Mouse (Mus musculus): ENCODE results near the gene Olfr284. TPM values are rescaled to one million over a fixed set of nuclear protein-coding genes. Genes with fewer than 3 reads are reported as not detected.

Olfr284 gene
- polyA plus RNA-seq (2012; rRNA removed), result not detected in 2 replicates

DNA sequence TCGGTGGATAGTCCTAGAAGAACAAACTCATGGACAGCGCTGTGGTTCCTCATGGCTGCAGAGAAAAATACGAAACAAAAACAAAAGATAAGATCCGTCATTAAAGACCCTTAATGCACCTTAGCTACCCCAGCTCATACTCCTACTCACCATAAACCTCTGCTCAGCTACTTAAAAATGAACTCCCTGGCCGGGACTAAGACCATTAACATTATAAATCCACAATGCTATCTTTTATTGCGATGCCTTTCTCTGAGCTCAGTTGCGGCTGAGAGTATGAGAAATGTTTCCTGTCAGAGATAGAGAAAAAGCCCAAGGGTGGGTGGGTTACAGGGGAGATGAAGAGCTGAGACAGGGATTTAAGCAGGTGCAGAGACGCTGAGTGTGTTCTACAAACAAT lies at the start of gene Olfr284:
TSS of gene Olfr284 (minus strand) at position 101 of the 400 bp plus-strand sequence.
- WGBS, result 72% methylated on average over 8 of the region's 8 CpGs
- H3K4me1 ChIP-seq (ENCODE audit: control insufficient read depth, insufficient read depth, low read length), result no peaks in the 10 kb centered on the region
- no peak for DNase-seq
- no peak for TF ChIP-seq CTCF (IDR thresholded peaks at IDR 0.05; ENCODE audit: insufficient read depth, low read length)
- TF ChIP-seq POLR2A (IDR thresholded peaks at IDR 0.05; ENCODE audit: borderline replicate concordance, extremely low read depth, low read depth, low read length), result no peak
- H3K4me3 ChIP-seq (replicated peaks; ENCODE audit: extremely low read depth, low read depth, low read length), result no peak within 1 kb of the TSS

DNA sequence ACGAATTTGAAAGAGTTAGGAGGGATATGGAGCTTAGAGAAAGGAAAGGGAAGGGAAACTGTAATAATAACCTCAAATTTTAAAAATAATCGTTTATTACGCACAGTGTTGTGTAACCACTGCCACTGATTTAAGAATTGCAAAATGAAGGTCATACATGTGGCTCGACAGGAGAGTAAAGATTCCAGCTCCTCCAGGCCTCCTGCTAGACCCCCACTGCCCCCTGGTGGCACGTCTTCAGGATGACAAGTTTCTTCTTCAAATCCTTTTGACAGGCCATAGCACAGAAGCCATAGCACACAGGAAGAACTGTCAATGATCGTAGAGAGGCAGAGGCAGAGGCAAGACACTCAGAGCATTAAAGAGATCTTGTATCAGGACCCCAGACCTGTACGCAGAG lies 49.0 kb upstream of the Olfr284 start:
- WGBS, result 18% methylated on average over 7 of the region's 7 CpGs
- TF ChIP-seq CTCF (IDR thresholded peaks at IDR 0.05; ENCODE audit: insufficient read depth, low read length) (peak; percentile 85), POLR2A (IDR thresholded peaks at IDR 0.05; ENCODE audit: borderline replicate concordance, extremely low read depth, low read depth, low read length) (no peak)
- no peaks in the 10 kb centered on the region for H3K4me1 ChIP-seq (ENCODE audit: control insufficient read depth, insufficient read depth, low read length)
- DNase-seq, result peak; percentile 48
- H3K4me3 ChIP-seq (replicated peaks; ENCODE audit: extremely low read depth, low read depth, low read length), result no peak overlapping the region

DNA sequence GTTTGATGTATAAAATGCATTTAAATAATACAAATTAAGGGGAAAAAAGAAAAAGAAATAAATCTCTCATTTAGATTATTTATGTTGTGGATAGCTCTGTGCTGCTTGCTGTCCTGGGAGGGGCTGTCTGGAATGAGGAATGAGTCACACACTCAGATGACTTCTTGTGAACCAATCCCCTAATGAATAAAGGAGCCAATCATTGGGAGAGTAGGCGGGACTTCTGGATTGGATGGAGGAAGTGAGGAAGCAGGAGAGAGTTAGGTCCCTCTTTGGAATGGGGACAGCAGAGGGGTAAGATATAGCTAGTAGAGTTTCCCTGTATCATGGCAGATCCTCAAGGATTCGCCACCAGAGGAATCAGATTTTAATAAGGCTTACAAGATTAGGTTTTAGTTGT lies 46.8 kb upstream of the Olfr284 start:
- 72% methylated on average over 2 of the region's 2 CpGs for WGBS
- no peak overlapping the region for H3K4me3 ChIP-seq (replicated peaks; ENCODE audit: extremely low read depth, low read depth, low read length)
- H3K4me1 ChIP-seq (ENCODE audit: control insufficient read depth, insufficient read depth, low read length), result no peaks in the 10 kb centered on the region
- no peak for DNase-seq
- no peak for TF ChIP-seq CTCF (IDR thresholded peaks at IDR 0.05; ENCODE audit: insufficient read depth, low read length)
- no peak for TF ChIP-seq POLR2A (IDR thresholded peaks at IDR 0.05; ENCODE audit: borderline replicate concordance, extremely low read depth, low read depth, low read length)

DNA sequence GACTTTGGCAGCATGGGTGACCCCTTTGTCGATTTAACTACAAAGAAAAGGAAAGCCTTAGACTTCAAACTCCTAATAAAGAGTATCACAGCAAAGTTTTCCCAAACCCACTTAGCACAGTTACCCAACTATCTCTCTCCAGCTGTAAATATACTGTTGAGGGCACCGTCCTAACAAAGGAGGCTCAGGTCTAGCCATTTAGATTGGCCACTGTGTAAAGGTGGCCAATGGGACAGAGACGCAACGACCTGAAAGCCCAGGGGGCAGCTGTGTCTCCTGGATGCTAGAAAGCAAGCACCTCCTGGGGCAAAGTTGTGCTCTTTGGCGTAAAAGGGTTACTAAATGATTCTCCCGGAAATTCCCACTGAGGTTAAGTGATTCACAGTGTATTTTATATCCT lies 40.1 kb upstream of the Olfr284 start, which contains the start of gene Olfr283:
TSS of gene Olfr283 (minus strand) at position 101 of the 400 bp plus-strand sequence.
- Histone ChIP-seq H3K4me3 (replicated peaks; ENCODE audit: extremely low read depth, low read depth, low read length) (no peak within 1 kb of the TSS), H3K4me1 (ENCODE audit: control insufficient read depth, insufficient read depth, low read length) (no peaks in the 10 kb centered on the region)
- TF ChIP-seq CTCF (IDR thresholded peaks at IDR 0.05; ENCODE audit: insufficient read depth, low read length), result no peak
- no peak for TF ChIP-seq POLR2A (IDR thresholded peaks at IDR 0.05; ENCODE audit: borderline replicate concordance, extremely low read depth, low read depth, low read length)
- 83% methylated on average over 6 of the region's 6 CpGs for WGBS
- DNase-seq, result no peak

DNA sequence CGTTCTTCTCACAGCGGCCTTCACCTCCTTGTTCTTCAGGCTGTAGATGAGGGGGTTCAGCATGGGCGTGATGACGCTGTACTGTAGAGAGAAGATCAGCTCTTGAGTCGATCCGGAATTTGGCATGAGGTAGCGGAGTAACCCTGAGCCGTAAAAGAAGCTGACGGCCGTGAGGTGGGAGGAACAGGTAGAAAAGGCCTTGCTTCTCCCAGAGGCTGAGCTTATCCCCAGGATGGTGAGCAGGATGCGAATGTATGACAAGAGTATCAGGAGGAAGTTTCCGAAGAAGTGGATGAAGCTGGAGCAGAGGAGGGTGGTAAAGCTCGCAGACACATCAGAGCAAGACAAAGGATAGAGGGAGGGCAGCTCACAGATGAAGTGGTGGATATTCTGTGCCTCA lies 37.4 kb upstream of the Olfr284 start:
- no peak for DNase-seq
- Histone ChIP-seq H3K4me3 (replicated peaks; ENCODE audit: extremely low read depth, low read depth, low read length) (no peak overlapping the region), H3K4me1 (ENCODE audit: control insufficient read depth, insufficient read depth, low read length) (no peaks in the 10 kb centered on the region)
- WGBS, result 90% methylated on average over 13 of the region's 13 CpGs
- no peak for TF ChIP-seq CTCF (IDR thresholded peaks at IDR 0.05; ENCODE audit: insufficient read depth, low read length)
- no peak for TF ChIP-seq POLR2A (IDR thresholded peaks at IDR 0.05; ENCODE audit: borderline replicate concordance, extremely low read depth, low read depth, low read length)

DNA sequence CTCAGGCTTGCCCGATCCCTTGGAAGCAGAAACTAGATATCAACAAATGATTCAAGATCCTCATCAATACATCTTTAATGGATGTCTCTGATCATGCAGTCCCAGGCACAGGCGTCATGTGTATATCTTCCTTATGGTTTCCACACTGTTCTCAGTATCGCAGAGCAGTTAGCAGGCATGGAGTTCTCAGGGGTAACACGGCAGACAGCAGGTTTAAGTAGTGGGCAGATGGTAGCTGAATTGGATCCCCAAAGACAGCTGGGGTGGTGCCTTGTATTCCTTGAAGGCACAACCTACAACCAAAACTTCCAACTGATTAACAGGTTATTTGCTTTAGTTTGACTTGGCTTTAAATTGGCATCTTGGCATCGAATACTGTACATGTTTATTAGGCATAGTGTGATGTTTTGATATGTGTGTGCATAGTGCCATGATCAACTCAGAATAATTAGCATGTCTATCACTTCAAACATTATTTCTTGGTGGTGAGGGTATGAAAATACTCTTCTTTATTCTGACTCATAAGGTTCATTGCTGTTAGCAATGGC lies 23.5 kb downstream of the Olfr284 start, which contains the start of gene Olfr285:
TSS of gene Olfr285 (minus strand) at position 177 of the 548 bp plus-strand sequence.
- Histone ChIP-seq H3K4me1 (ENCODE audit: control insufficient read depth, insufficient read depth, low read length) (no peaks in the 10 kb centered on the region), H3K4me3 (replicated peaks; ENCODE audit: extremely low read depth, low read depth, low read length) (no peak within 1 kb of the TSS)
- WGBS, result 84% methylated on average over 5 of the region's 5 CpGs
- DNase-seq, result no peak
- TF ChIP-seq POLR2A (IDR thresholded peaks at IDR 0.05; ENCODE audit: borderline replicate concordance, extremely low read depth, low read depth, low read length), result no peak

DNA sequence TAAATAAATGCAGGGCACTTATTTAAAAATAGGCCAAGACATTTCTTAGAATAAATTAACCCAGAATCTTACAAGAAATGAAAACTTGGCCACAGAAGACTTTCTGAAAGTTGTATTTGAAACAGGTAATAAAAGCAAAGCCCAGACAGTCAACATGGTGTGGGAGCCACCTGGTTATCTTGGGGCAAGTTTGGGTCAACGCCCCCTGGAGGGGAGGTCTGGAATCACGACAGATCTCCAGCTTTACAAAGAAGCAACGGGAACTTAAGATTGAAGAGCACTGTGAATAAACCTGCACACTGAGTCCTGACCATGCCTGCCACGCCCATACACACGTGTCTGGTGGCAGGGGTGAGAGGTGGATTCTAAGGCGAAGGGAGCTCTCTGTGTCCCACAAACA lies 25.1 kb downstream of the Olfr284 start:
- Histone ChIP-seq H3K4me3 (replicated peaks; ENCODE audit: extremely low read depth, low read depth, low read length) (no peak overlapping the region), H3K4me1 (ENCODE audit: control insufficient read depth, insufficient read depth, low read length) (no peaks in the 10 kb centered on the region)
- WGBS, result 34% methylated on average over 6 of the region's 6 CpGs
- TF ChIP-seq CTCF (IDR thresholded peaks at IDR 0.05; ENCODE audit: insufficient read depth, low read length), result peak; percentile 17; the same call in 1 of the 2 replicates
- no peak for TF ChIP-seq POLR2A (IDR thresholded peaks at IDR 0.05; ENCODE audit: borderline replicate concordance, extremely low read depth, low read depth, low read length)
- no peak for DNase-seq

DNA sequence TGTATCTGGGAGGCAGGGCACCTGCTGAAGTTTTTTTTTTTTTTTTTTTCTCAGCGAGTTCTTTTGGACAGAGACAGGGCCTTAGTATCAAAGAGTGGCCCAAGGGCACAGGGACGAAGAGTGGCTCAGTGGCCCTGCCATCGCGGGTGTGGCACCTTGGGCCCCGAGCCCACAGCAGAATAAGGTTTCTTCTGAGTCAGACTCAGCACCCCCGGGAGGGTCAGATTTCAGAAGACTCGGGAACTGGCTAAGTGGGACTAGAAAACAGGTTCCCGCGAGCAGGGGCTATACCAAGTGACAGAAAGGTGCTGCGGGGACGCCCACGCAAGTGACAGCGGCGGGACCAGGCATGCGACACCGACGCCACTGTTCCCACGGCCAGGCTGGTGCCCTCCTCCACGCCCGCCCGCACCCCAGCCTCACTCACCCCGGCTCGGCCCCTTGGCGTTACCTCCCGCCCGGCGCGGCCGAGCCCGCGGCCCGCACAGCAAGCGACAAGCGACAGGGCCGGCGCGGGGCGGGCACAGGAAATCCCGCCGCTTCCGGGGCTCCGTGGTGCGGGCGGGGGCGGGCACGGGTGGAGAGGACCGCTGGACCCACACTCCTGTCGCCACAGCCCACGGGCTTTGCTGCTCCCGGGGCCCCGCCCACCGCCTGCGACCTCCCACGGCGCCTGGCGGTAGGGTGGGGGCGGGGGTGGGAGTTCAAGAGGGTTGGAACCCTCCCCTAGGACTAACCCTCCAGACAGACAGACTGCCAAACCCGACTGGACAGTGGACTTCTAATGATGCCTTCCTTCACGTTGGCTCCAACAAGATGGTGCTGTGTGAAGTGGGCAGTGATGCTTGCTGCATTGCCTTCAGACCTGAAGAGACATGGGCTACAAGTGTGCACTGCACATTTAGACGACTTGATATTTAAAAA lies 44.9 kb downstream of the Olfr284 start, which contains the start of gene Zfp641:
TSS of gene Zfp641 (minus strand) at position 534 of the 924 bp plus-strand sequence.
- Histone ChIP-seq H3K4me1 (ENCODE audit: control insufficient read depth, insufficient read depth, low read length) (peaks cover 9% of the 10 kb centered on the region; the same call in 1 of the 2 replicates), H3K4me3 (replicated peaks; ENCODE audit: extremely low read depth, low read depth, low read length) (peak within 1 kb of the TSS; percentile 78)
- peak; percentile 35 for DNase-seq
- TF ChIP-seq CTCF (IDR thresholded peaks at IDR 0.05; ENCODE audit: insufficient read depth, low read length) (no peak), POLR2A (IDR thresholded peaks at IDR 0.05; ENCODE audit: borderline replicate concordance, extremely low read depth, low read depth, low read length) (no peak)
- 2% methylated on average over 60 of the region's 60 CpGs for WGBS

DNA sequence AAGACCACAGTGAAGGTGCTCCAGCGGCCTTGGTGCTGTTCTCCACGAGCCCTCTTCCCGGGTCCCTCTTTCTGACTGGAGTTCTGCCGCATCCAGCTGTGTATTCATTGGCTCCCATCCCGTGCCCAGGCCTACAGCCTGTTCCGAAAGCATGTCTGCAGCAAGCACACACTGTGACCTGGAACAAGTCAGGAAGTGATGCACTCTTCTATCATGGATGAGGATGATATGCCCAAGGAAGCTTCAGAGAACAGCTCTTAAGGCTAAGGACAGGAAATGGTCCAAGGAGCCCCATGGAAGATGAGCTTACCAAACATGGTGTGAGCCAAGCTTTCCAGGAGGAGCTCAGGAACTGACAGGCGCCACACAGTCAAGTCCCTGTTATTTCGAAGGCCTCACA lies 47.1 kb downstream of the Olfr284 start:
- WGBS, result 67% methylated on average over 8 of the region's 8 CpGs
- H3K4me1 ChIP-seq (ENCODE audit: control insufficient read depth, insufficient read depth, low read length), result peaks cover 9% of the 10 kb centered on the region; the same call in 1 of the 2 replicates
- TF ChIP-seq POLR2A (IDR thresholded peaks at IDR 0.05; ENCODE audit: borderline replicate concordance, extremely low read depth, low read depth, low read length) (no peak), CTCF (IDR thresholded peaks at IDR 0.05; ENCODE audit: insufficient read depth, low read length) (no peak)
- DNase-seq, result no peak
- H3K4me3 ChIP-seq (replicated peaks; ENCODE audit: extremely low read depth, low read depth, low read length), result no peak overlapping the region

Other genes starting within 250 kb of the Olfr284 start
- gene Pfkm, start 248.4 kb downstream of the Olfr284 start, polyA plus RNA-seq (2012; rRNA removed), result 19.8 and 54.0 TPM in 2 replicates
- gene Senp1, start 247.2 kb downstream of the Olfr284 start, polyA plus RNA-seq (2012; rRNA removed), result 8.7 and 13.1 TPM in 2 replicates
- gene Asb8, start 175.4 kb downstream of the Olfr284 start, polyA plus RNA-seq (2012; rRNA removed), result 32.0 and 40.0 TPM in 2 replicates
- gene Ccdc184, start 173.8 kb downstream of the Olfr284 start, polyA plus RNA-seq (2012; rRNA removed), result 4.9 and 5.0 TPM in 2 replicates
- gene Olfr288, start 145.4 kb downstream of the Olfr284 start, polyA plus RNA-seq (2012; rRNA removed), result not detected in 2 replicates
- gene Gm44579, start 120.0 kb downstream of the Olfr284 start, polyA plus RNA-seq (2012; rRNA removed), result not detected in 2 replicates
- gene Olfr287, start 119.9 kb downstream of the Olfr284 start, polyA plus RNA-seq (2012; rRNA removed), result not detected in 2 replicates
- not detected in 2 replicates for gene Olfr286, start 106.5 kb downstream of the Olfr284 start, polyA plus RNA-seq (2012; rRNA removed)
- not detected in 2 replicates for gene H1fnt, start 83.7 kb downstream of the Olfr284 start, polyA plus RNA-seq (2012; rRNA removed)
- gene Zfp641, start 44.8 kb downstream of the Olfr284 start, polyA plus RNA-seq (2012; rRNA removed), result 7.7 and 9.6 TPM in 2 replicates
- gene Olfr285, start 23.6 kb downstream of the Olfr284 start, polyA plus RNA-seq (2012; rRNA removed), result not detected in 2 replicates
- not detected in 2 replicates for gene Olfr283, start 40.0 kb upstream of the Olfr284 start, polyA plus RNA-seq (2012; rRNA removed)
- not detected in 2 replicates for gene Olfr282, start 90.2 kb upstream of the Olfr284 start, polyA plus RNA-seq (2012; rRNA removed)
- gene Olfr281, start 111.6 kb upstream of the Olfr284 start, polyA plus RNA-seq (2012; rRNA removed), result not detected in 2 replicates
- gene OR5BS1P, start 128.9 kb upstream of the Olfr284 start, polyA plus RNA-seq (2012; rRNA removed), result 0.03 and 0.05 TPM in 2 replicates
- gene Lalba, start 141.7 kb upstream of the Olfr284 start, polyA plus RNA-seq (2012; rRNA removed), result 0.39 TPM in 1 of 2 replicates, not detected in the other
- gene Olfr279, start 151.4 kb upstream of the Olfr284 start, polyA plus RNA-seq (2012; rRNA removed), result 0.12 and 0.13 TPM in 2 replicates
- gene Kansl2, start 193.3 kb upstream of the Olfr284 start, polyA plus RNA-seq (2012; rRNA removed), result 26.7 and 32.1 TPM in 2 replicates
- 10.4 and 13.0 TPM in 2 replicates for gene Ccnt1, start 229.9 kb upstream of the Olfr284 start, polyA plus RNA-seq (2012; rRNA removed)
- gene 4930415O20Rik, start 230.0 kb upstream of the Olfr284 start, polyA plus RNA-seq (2012; rRNA removed), result not detected in 2 replicates